Mouse (Mus musculus) MEL (cell line): ENCODE results near the gene Rab31. TPM values are rescaled to one million over a fixed set of nuclear protein-coding genes. Genes with fewer than 3 reads are reported as not detected.

Experiments used
- DNase-seq: peaks from one replicate; pipeline ENCODE4 v3.0.0; 2011; ENCODE audit warnings: low read depth, low spot score
- H3K27ac ChIP-seq: 2 replicates; pipeline ENCODE4 v1.5.1; 2012; ENCODE audit warnings: low read depth, mild to moderate bottlenecking, control low read depth, low read length, moderate library complexity; ENCODE audit not compliant: control insufficient read depth
- H3K27me3 ChIP-seq, 2 experiments: fragments of 150-350 bp in 1 of 2; sonication (generic) in 1 of 2; 2 replicates each; pipeline ENCODE4 v1.6.1; 2012; ENCODE audit warnings: low read length in 2 of 2, mild to moderate bottlenecking in 2 of 2, improper control_type of control experiment in 1 of 2, moderate library complexity in 1 of 2; ENCODE audit not compliant: insufficient read depth in 2 of 2, control insufficient read depth in 1 of 2
- H3K36me3 ChIP-seq, 2 experiments: 2 replicates each; pipeline ENCODE4 v1.6.1; 2012 to 2014; ENCODE audit warnings: low read length in 2 of 2, improper control_type of control experiment in 1 of 2, inconsistent platforms in 1 of 2, mild to moderate bottlenecking in 1 of 2; ENCODE audit not compliant: insufficient read depth in 2 of 2, control insufficient read depth in 1 of 2
- H3K4me1 ChIP-seq, 2 experiments: fragments of 150-350 bp in 1 of 2; sonication (generic) in 1 of 2; 2 replicates each; pipeline ENCODE4 v1.6.1; 2012; ENCODE audit warnings: low read length in 2 of 2, improper control_type of control experiment in 1 of 2, mild to moderate bottlenecking in 1 of 2; ENCODE audit not compliant: insufficient read depth in 2 of 2, control insufficient read depth in 1 of 2
- H3K4me3 ChIP-seq, 2 experiments: fragments of 150-350 bp in 1 of 2; sonication (generic) in 1 of 2; 2 replicates each; pipeline ENCODE4 v1.5.1; 2012; ENCODE audit warnings: low read depth in 2 of 2, low read length in 2 of 2, mild to moderate bottlenecking in 2 of 2, moderate library complexity in 2 of 2, control low read depth in 1 of 2, improper control_type of control experiment in 1 of 2; ENCODE audit not compliant: control insufficient read depth in 1 of 2, insufficient read depth in 1 of 2
- H3K79me2 ChIP-seq: 2 replicates; pipeline ENCODE4 v1.6.1; 2012; ENCODE audit warnings: mild to moderate bottlenecking, low read length, moderate library complexity; ENCODE audit not compliant: control insufficient read depth, poor library complexity, insufficient read depth
- H3K9ac ChIP-seq: 2 replicates; pipeline ENCODE4 v1.6.1; 2012; ENCODE audit warnings: low read depth, mild to moderate bottlenecking, control low read depth, low read length, moderate library complexity; ENCODE audit not compliant: control insufficient read depth, poor library complexity, severe bottlenecking
- H3K9me3 ChIP-seq: fragments of 150-350 bp; sonication (generic); replicated peaks from 2 replicates; pipeline ENCODE4 v1.6.1; 2012; ENCODE audit warnings: mild to moderate bottlenecking, low read length, improper control_type of control experiment, moderate library complexity; ENCODE audit not compliant: insufficient read depth
- CTCF ChIP-seq, 3 experiments: IDR thresholded peaks in 2 of 3; conservative IDR thresholded peaks in 1 of 3; 2 replicates each; pipeline ENCODE4 v1.5.1; 2011 to 2012; ENCODE audit warnings: low read length in 3 of 3, low read depth in 2 of 3, mild to moderate bottlenecking in 2 of 3, improper control_type of control experiment in 1 of 3, inconsistent platforms in 1 of 3, mixed read lengths in 1 of 3, moderate library complexity in 1 of 3; ENCODE audit not compliant: control insufficient read depth in 1 of 3, insufficient read depth in 1 of 3, poor library complexity in 1 of 3, severe bottlenecking in 1 of 3
- ELF1 ChIP-seq: IDR thresholded peaks from 2 replicates; pipeline ENCODE4 v1.6.1; 2014; ENCODE audit warnings: low read depth, mild to moderate bottlenecking, inconsistent platforms, low read length, improper control_type of control experiment, moderate library complexity
- ETS1 ChIP-seq: IDR thresholded peaks from 2 replicates; pipeline ENCODE4 v1.6.1; 2012; ENCODE audit warnings: low read depth, mild to moderate bottlenecking, inconsistent platforms, low read length, improper control_type of control experiment, moderate library complexity
- GABPA ChIP-seq: IDR thresholded peaks from 2 replicates; pipeline ENCODE4 v1.6.1; 2012; ENCODE audit warnings: low read depth, mild to moderate bottlenecking, inconsistent platforms, low read length, improper control_type of control experiment, moderate library complexity
- HCFC1 ChIP-seq: IDR thresholded peaks from 2 replicates; pipeline ENCODE4 v1.6.1; 2012; ENCODE audit warnings: low read depth, mild to moderate bottlenecking, inconsistent platforms, low read length, improper control_type of control experiment, moderate library complexity
- KAT2A ChIP-seq: conservative IDR thresholded peaks from 2 replicates; pipeline ENCODE4 v1.6.1; 2012; ENCODE audit warnings: low read depth, low read length, improper control_type of control experiment, inconsistent platforms
- MAFK ChIP-seq: IDR thresholded peaks from 2 replicates; pipeline ENCODE4 v1.6.1; 2011; ENCODE audit warnings: low read depth, mild to moderate bottlenecking, low read length, improper control_type of control experiment, borderline replicate concordance
- MAX ChIP-seq: IDR thresholded peaks from 2 replicates; pipeline ENCODE4 v1.6.1; 2011; ENCODE audit warnings: low read length, improper control_type of control experiment
- MXI1 ChIP-seq: IDR thresholded peaks from 2 replicates; pipeline ENCODE4 v1.6.1; 2011; ENCODE audit warnings: mild to moderate bottlenecking, low read depth, low read length, improper control_type of control experiment
- MYB ChIP-seq: IDR thresholded peaks from 2 replicates; pipeline ENCODE4 v1.6.1; 2011; ENCODE audit warnings: mild to moderate bottlenecking, low read depth, low read length, improper control_type of control experiment
- NELFE ChIP-seq: IDR thresholded peaks from 2 replicates; pipeline ENCODE4 v1.6.1; 2011; ENCODE audit warnings: low read depth, low read length, improper control_type of control experiment
- POLR2AphosphoS2 ChIP-seq: IDR thresholded peaks from 2 replicates; pipeline ENCODE4 v1.6.1; 2011; ENCODE audit warnings: low read length, improper control_type of control experiment
- RAD21 ChIP-seq: IDR thresholded peaks from 2 replicates; pipeline ENCODE4 v1.6.1; 2011; ENCODE audit warnings: mild to moderate bottlenecking, low read depth, low read length, improper control_type of control experiment
- RCOR1 ChIP-seq: IDR thresholded peaks from 2 replicates; pipeline ENCODE4 v1.6.1; 2012; ENCODE audit warnings: low read depth, mild to moderate bottlenecking, inconsistent platforms, low read length, improper control_type of control experiment
- SMC3 ChIP-seq: IDR thresholded peaks from 2 replicates; pipeline ENCODE4 v1.6.1; 2011; ENCODE audit warnings: low read depth, low read length, improper control_type of control experiment
- UBTF ChIP-seq: IDR thresholded peaks from 2 replicates; pipeline ENCODE4 v1.6.1; 2012; ENCODE audit warnings: low read depth, mild to moderate bottlenecking, inconsistent platforms, low read length, improper control_type of control experiment, moderate library complexity, borderline replicate concordance; ENCODE audit not compliant: insufficient read depth
- USF1 ChIP-seq: IDR thresholded peaks from 2 replicates; pipeline ENCODE4 v1.6.1; 2014; ENCODE audit warnings: low read depth, mild to moderate bottlenecking, inconsistent platforms, low read length, improper control_type of control experiment, moderate library complexity
- USF2 ChIP-seq, 2 experiments: IDR thresholded peaks; 2 replicates each; pipeline ENCODE4 v1.6.1; 2011 to 2012; ENCODE audit warnings: improper control_type of control experiment in 2 of 2, low read length in 2 of 2, borderline replicate concordance in 1 of 2, inconsistent platforms in 1 of 2, low read depth in 1 of 2, mild to moderate bottlenecking in 1 of 2; ENCODE audit not compliant: insufficient read depth in 1 of 2
- ZC3H11A ChIP-seq: IDR thresholded peaks from 2 replicates; pipeline ENCODE4 v1.6.1; 2012; ENCODE audit warnings: low read depth, mild to moderate bottlenecking, inconsistent platforms, low read length, improper control_type of control experiment
- ZKSCAN1 ChIP-seq: IDR thresholded peaks from 2 replicates; pipeline ENCODE4 v1.6.1; 2012; ENCODE audit warnings: low read depth, mild to moderate bottlenecking, inconsistent platforms, low read length, improper control_type of control experiment, moderate library complexity
- ZMIZ1 ChIP-seq: IDR thresholded peaks from 2 replicates; pipeline ENCODE4 v1.6.1; 2012; ENCODE audit warnings: low read depth, mild to moderate bottlenecking, inconsistent platforms, low read length, improper control_type of control experiment, moderate library complexity
- ZNF384 ChIP-seq: IDR thresholded peaks from 2 replicates; pipeline ENCODE4 v1.6.1; 2012; ENCODE audit warnings: low read depth, mild to moderate bottlenecking, inconsistent platforms, low read length, improper control_type of control experiment
- polyA plus RNA-seq, 2 experiments: library from polyadenylated mRNA; stranded (reverse) in 1 of 2; unstranded in 1 of 2; fragments of >175 nt in 1 of 2; fragments of >200 nt in 1 of 2; gene quantifications; 2 replicates each; pipeline versions ENCODE4 v1.2.1 to v1.2.4; 2012; ENCODE audit warnings: low replicate concordance in 2 of 2, low read depth in 1 of 2; ENCODE audit not compliant: insufficient read length in 2 of 2, insufficient read depth in 1 of 2, missing spikeins in 1 of 2
- total RNA-seq: library from RNA; depleted of rRNA; stranded (reverse); fragments of 300-350 nt; gene quantifications from 2 replicates; pipeline ENCODE4 v1.2.3, GENCODE M21; 2012

Gene Rab31
- total and polyA plus RNA-seq, 3 experiments, result 23.6 to 25.7 TPM; not detected in 1

DNA sequence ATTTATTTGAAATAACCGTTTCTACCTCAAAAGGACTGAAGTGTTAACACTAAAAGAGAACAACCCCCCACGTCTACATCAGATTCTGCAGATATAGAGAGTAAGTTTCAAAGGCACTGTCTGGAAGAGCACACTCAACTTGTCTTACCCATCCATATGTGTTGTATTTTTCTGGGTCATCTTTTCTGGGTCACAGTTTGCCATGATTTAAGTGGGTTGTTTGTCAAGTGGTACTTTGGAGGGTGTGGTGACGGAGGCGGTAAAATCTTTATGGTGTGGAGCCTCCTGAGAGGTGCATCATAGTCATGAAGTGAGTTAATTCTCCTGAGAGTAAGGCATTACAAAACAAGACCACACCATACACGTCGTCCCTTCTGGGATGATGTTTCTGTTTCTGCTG, 147.0 kb downstream of the Rab31 start:
- H3K36me3 ChIP-seq, result no peaks in the 10 kb centered on the region
- no peaks in the 10 kb centered on the region for H3K9me3 ChIP-seq
- no peak overlapping the region for H3K9ac ChIP-seq
- no peak overlapping the region for H3K27ac ChIP-seq
- no peak for DNase-seq
- H3K79me2 ChIP-seq, result no peaks in the 10 kb centered on the region
- H3K27me3 ChIP-seq, result no peaks in the 10 kb centered on the region
- H3K4me3 ChIP-seq, result no peak overlapping the region
- no peaks in the 10 kb centered on the region for H3K4me1 ChIP-seq
- no peak for TF ChIP-seq MAX
- no peak for TF ChIP-seq NELFE
- TF ChIP-seq MXI1, result no peak
- TF ChIP-seq KAT2A, result no peak
- TF ChIP-seq RCOR1, result no peak
- no peak for TF ChIP-seq ETS1
- no peak for TF ChIP-seq ZMIZ1
- TF ChIP-seq CTCF (IDR thresholded peaks at IDR 0.05 in 2 of 3, conservative IDR thresholded peaks at IDR 0.05 in 1 of 3; ENCODE audit: control insufficient read depth in 1 of 3, insufficient read depth in 1 of 3, low read depth in 2 of 3, low read length in 3 of 3, poor library complexity in 1 of 3, severe bottlenecking in 1 of 3), result no peak

DNA sequence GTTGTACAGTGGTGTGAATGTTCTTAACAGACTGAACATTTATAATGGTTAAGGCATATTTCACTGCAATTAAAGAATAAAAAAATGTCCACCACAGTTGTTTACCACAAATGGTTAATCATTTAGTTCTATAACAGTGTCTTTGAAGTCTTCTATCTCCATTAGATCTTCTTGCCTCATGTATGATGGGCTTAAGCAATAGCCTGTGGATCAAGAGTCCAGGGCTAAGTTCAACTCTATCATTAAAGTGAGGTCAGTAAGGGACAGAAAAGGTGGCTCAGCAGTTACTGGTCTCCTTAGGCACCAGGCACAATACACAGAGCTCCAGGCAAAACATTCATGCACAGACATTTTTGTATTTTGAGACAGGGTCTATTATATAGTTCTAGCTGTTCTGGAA, 149.4 kb downstream of the Rab31 start:
- Histone ChIP-seq H3K27ac (no peak overlapping the region), H3K79me2 (no peaks in the 10 kb centered on the region), H3K9me3 (no peaks in the 10 kb centered on the region), H3K4me3 (no peak overlapping the region), H3K27me3 (no peaks in the 10 kb centered on the region), H3K4me1 (peaks cover 3 to 4% of the 10 kb centered on the region in 2 experiments; a peak in 1 of 4 replicates), H3K9ac (no peak overlapping the region), H3K36me3 (peaks cover 0 to 5% of the 10 kb centered on the region in 2 experiments; a peak in 2 of 4 replicates)
- DNase-seq, result no peak
- TF ChIP-seq MAFK (no peak), ZKSCAN1 (no peak), CTCF (IDR thresholded peaks at IDR 0.05 in 2 of 3, conservative IDR thresholded peaks at IDR 0.05 in 1 of 3; ENCODE audit: control insufficient read depth in 1 of 3, insufficient read depth in 1 of 3, low read depth in 2 of 3, low read length in 3 of 3, poor library complexity in 1 of 3, severe bottlenecking in 1 of 3) (no peak), POLR2AphosphoS2 (no peak), KAT2A (no peak), SMC3 (no peak), ZNF384 (no peak), HCFC1 (no peak), MYB (no peak), UBTF (no peak), RAD21 (no peak), GABPA (no peak), ZC3H11A (no peak), USF1 (no peak), ELF1 (no peak), USF2 (IDR thresholded peaks at IDR 0.05; ENCODE audit: borderline replicate concordance in 1 of 2, insufficient read depth in 1 of 2, low read depth in 1 of 2, low read length in 2 of 2) (no peak)
